Mouse (Mus musculus) heart, adult 8-10 months (tissue): ENCODE results near the gene Scd1. TPM values are rescaled to one million over a fixed set of nuclear protein-coding genes. Genes with fewer than 3 reads are reported as not detected.

Source experiments
- DNase-seq: peaks from one replicate; pipeline ENCODE4 v3.0.0; 2022; ENCODE audit warnings: low spot score
- total RNA-seq, 4 experiments: library from RNA; stranded (reverse); gene quantifications; 2 replicates each; pipeline ENCODE4 v1.2.4; 2022

Gene Scd1
- total RNA-seq, 4 experiments from 2014 or later, result 14.9 to 24.2 (median 20.9) TPM

- DNase-seq, result no peak
These were observed 41.9 kb downstream of the Scd1 start for GRCm38 (mm10) chr19:44365733-44366132.

GRCm38 (mm10) chr19:44364029-44364428, 43.6 kb downstream of the Scd1 start:
- DNase-seq, result no peak

- DNase-seq, result peak; percentile 31
These were observed 44.1 kb downstream of the Scd1 start for GRCm38 (mm10) chr19:44363529-44363928.

- DNase-seq, result no peak
These were observed 49.0 kb downstream of the Scd1 start for GRCm38 (mm10) chr19:44358700-44359099.

GRCm38 (mm10) chr19:44351756-44352155, 55.9 kb downstream of the Scd1 start:
- no peak for DNase-seq

GRCm38 (mm10) chr19:44349689-44350088, 58.0 kb downstream of the Scd1 start:
- DNase-seq, result no peak

Other genes with a start within 250 kb of the Scd1 start
- gene Pkd2l1, start 215.4 kb downstream of the Scd1 start, total RNA-seq, result not detected
- gene Scd3, start 204.6 kb downstream of the Scd1 start, total RNA-seq, result under 1 TPM in 2 of 4 experiments, not detected in 2; 0.19 to 0.35 TPM
- 10 to 100 TPM in 1 of 4 experiments, 1 to 10 TPM in 3; 7.5 to 10.2 (median 9.4) TPM for gene Scd2, start 114.2 kb downstream of the Scd1 start, total RNA-seq
- 1 to 10 TPM; 2.6 to 5.1 (median 3.1) TPM for gene Scd4, start 74.8 kb downstream of the Scd1 start, total RNA-seq
- gene Wnt8b, start 85.6 kb upstream of the Scd1 start, total RNA-seq, result under 1 TPM in 1 of 4 experiments, not detected in 3; 0.09 TPM
- gene Sec31b, start 138.0 kb upstream of the Scd1 start, total RNA-seq, result 10 to 100 TPM in 3 of 4 experiments, 1 to 10 TPM in 1; 9.7 to 14.1 (median 10.7) TPM
- not detected for gene Gm20538, start 145.0 kb upstream of the Scd1 start, total RNA-seq
- 1,000 to 10,000 TPM; 2,001 to 2,142 (median 2,069) TPM for gene Ndufb8, start 147.6 kb upstream of the Scd1 start, total RNA-seq
- 10 to 100 TPM; 53.2 to 62.2 (median 59.5) TPM for gene Hif1an, start 155.0 kb upstream of the Scd1 start, total RNA-seq